Mouse (Mus musculus): ENCODE data around the gene Rpusd3. TPM values are rescaled to one million over a fixed set of nuclear protein-coding genes. Genes with fewer than 3 reads are reported as not detected.

Gene Rpusd3
- polyA plus RNA-seq, 2 experiments: 8.6 to 12.8 TPM

DNA sequence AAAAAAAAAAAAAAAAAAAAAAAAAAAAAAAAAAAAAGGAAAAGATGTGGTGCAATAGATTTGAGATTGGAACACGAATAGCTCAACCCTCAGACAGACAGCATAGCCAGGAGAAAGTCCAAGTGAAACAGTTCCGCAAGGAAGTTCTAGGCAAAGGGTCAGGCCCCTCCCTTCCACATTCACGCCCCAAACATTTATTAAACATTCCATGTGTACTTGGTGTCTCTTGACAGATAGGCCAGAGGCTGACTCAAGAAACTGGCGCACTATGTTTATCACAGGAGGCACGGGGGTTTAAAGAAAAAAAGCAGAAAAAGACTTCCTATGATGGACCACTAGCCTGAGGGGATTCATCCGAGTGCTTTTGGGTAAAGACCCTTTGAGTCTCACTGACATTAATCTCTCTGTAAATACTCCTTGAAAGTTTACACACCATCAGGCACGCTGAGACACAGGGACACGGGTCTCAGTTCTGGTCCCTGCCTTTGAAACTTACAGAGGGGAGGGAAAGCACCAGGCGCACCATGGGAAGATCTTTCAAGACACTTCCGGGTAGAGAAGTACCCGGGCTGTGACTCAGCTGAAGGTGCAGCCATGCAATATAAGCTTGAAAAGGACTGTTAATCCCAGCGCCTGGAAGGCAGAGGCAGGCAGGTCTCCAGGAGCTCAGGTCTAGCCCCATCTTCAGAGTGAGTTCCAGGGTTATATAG lies 19.7 kb upstream of the Rpusd3 start:
- no peak for ATAC-seq (ENCODE audit: insufficient read depth)
- Histone ChIP-seq H3K4me3 (ENCODE audit: insufficient read depth in 1 of 2, low read depth in 2 of 2, low read length in 2 of 2) (no peak overlapping the region), H3K4me2 (ENCODE audit: low read depth) (no peak overlapping the region), H3K9me3 (ENCODE audit: control insufficient read depth, low read length) (no peaks in the 10 kb centered on the region), H3K36me3 (replicated peaks; ENCODE audit: control insufficient read depth, insufficient read depth, low read depth) (no peaks in the 10 kb centered on the region), H3K27me3 (ENCODE audit: control insufficient read depth, insufficient read depth, low read length) (no peaks in the 10 kb centered on the region), H3K4me1 (replicated peaks; ENCODE audit: control insufficient read depth in 2 of 2, insufficient read depth in 2 of 2, low read length in 1 of 2) (peaks cover 6 to 9% of the 10 kb centered on the region in 2 experiments), H3K27ac (no peak overlapping the region), H3K9ac (replicated peaks) (no peak overlapping the region)
- WGBS (ENCODE audit: insufficient replicate concordance): 38% methylated on average over 12 of the region's 12 CpGs
- no peak for TF ChIP-seq CTCF (IDR thresholded peaks at IDR 0.05; ENCODE audit: low read depth)
- TF ChIP-seq EP300 (IDR thresholded peaks at IDR 0.05; ENCODE audit: low read depth): no peak
- no peak for DNase-seq (ENCODE audit: low read depth in 3 of 3, low spot score in 3 of 3)

DNA sequence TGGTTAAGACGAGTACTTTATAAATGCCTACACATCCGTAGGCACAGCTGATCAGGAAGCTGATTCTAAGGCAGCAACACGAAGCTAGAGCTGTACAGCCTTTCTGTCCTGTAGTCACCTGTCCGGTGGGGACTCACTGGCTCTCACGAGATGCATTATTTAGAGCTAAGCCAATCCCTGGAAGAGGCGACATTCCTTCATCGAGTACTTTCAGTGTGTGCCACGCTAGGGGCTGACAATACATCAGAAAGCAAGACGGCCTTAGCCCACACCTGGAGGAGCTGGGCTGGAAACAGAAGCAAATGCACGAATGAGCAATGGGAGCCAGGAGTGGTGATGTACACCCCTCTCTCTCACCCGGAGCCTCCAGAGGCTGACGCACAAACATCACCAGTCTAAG lies 18.0 kb upstream of the Rpusd3 start:
- Histone ChIP-seq H3K27ac (no peak overlapping the region), H3K9me3 (ENCODE audit: control insufficient read depth, low read length) (no peaks in the 10 kb centered on the region), H3K27me3 (ENCODE audit: control insufficient read depth, insufficient read depth, low read length) (no peaks in the 10 kb centered on the region), H3K4me1 (replicated peaks; ENCODE audit: control insufficient read depth in 2 of 2, insufficient read depth in 2 of 2, low read length in 1 of 2) (0 out of 4 replicates have a peak, but pooled peaks cover 0 to 3% of the 10 kb centered on the region in 2 experiments), H3K4me3 (ENCODE audit: insufficient read depth in 1 of 2, low read depth in 2 of 2, low read length in 2 of 2) (no peak overlapping the region), H3K36me3 (replicated peaks; ENCODE audit: control insufficient read depth, insufficient read depth, low read depth) (no peaks in the 10 kb centered on the region), H3K4me2 (ENCODE audit: low read depth) (no peak overlapping the region), H3K9ac (replicated peaks) (no peak overlapping the region)
- ATAC-seq (ENCODE audit: insufficient read depth): no peak
- DNase-seq (ENCODE audit: low read depth in 3 of 3, low spot score in 3 of 3): no peak
- 59% methylated on average over 12 of the region's 12 CpGs for whole genome bisulfite sequencing (ENCODE audit: insufficient replicate concordance)
- no peak for TF ChIP-seq EP300 (IDR thresholded peaks at IDR 0.05; ENCODE audit: low read depth)
- no peak for TF ChIP-seq CTCF (IDR thresholded peaks at IDR 0.05; ENCODE audit: low read depth)

DNA sequence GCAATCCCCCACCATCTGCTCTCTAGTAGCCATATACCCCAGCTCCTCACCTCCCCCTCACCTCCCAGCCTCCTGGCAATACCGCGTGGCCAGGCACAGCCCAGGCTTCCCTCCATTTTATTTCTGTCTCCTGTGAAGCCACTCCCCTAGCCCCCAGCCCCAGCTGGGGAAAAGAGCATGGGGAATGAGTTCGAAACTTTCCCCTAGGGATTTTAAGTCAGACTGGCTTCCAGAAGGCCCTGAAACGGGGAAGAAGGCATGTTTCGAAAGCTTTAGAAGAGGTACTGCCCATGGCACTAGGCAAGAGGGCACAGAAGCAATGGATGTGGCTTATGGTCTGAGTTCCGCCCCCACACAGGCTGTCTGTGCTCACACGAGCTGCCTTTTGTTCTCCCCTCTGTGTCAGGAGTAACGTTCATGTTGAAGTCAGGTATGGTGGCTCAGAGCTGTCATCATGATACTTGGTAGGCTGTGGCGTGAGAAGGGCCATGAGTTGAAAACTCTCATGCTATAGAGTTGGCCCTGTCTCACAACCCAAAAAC lies 16.6 kb upstream of the Rpusd3 start, which contains the start of gene Cidec:
TSS of gene Cidec (minus strand) at position 97 of the 542 bp plus-strand sequence.
- Histone ChIP-seq H3K27me3 (ENCODE audit: control insufficient read depth, insufficient read depth, low read length) (no peaks in the 10 kb centered on the region), H3K4me2 (ENCODE audit: low read depth) (no peak within 1 kb of the TSS), H3K36me3 (replicated peaks; ENCODE audit: control insufficient read depth, insufficient read depth, low read depth) (no peaks in the 10 kb centered on the region), H3K4me1 (replicated peaks; ENCODE audit: control insufficient read depth in 2 of 2, insufficient read depth in 2 of 2, low read length in 1 of 2) (no peaks in the 10 kb centered on the region), H3K9me3 (ENCODE audit: control insufficient read depth, low read length) (no peaks in the 10 kb centered on the region), H3K4me3 (ENCODE audit: insufficient read depth in 1 of 2, low read depth in 2 of 2, low read length in 2 of 2) (no peak within 1 kb of the TSS), H3K9ac (replicated peaks) (no peak within 1 kb of the TSS), H3K27ac (no peak within 1 kb of the TSS)
- 57% methylated on average over 9 of the region's 9 CpGs for WGBS (ENCODE audit: insufficient replicate concordance)
- DNase-seq (ENCODE audit: low read depth in 3 of 3, low spot score in 3 of 3): no peak
- TF ChIP-seq EP300 (IDR thresholded peaks at IDR 0.05; ENCODE audit: low read depth) (no peak), CTCF (IDR thresholded peaks at IDR 0.05; ENCODE audit: low read depth) (no peak)
- no peak for ATAC-seq (ENCODE audit: insufficient read depth)

DNA sequence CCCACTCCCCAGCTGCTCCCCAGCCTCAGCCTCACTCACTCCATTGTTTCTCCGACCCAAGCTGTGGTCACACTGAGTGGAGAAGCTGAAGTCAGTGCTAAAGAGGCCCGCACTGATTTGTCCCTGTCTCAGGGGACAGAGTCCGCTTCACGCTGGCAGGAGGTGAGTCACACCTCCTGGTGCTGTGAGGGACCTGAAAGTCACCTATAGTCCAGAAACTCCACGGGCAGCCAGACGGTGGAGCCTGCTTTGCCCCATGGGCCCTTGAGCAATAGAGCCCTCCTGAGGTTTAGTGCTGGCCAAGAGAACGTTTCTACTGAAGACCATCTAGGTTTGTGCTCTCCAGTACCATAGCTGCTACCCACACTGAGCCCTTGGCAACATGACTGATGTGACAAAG lies 15.6 kb upstream of the Rpusd3 start:
- DNase-seq (ENCODE audit: low read depth in 3 of 3, low spot score in 3 of 3): no peak
- Histone ChIP-seq H3K27me3 (ENCODE audit: control insufficient read depth, insufficient read depth, low read length) (no peaks in the 10 kb centered on the region), H3K4me2 (ENCODE audit: low read depth) (no peak overlapping the region)

DNA sequence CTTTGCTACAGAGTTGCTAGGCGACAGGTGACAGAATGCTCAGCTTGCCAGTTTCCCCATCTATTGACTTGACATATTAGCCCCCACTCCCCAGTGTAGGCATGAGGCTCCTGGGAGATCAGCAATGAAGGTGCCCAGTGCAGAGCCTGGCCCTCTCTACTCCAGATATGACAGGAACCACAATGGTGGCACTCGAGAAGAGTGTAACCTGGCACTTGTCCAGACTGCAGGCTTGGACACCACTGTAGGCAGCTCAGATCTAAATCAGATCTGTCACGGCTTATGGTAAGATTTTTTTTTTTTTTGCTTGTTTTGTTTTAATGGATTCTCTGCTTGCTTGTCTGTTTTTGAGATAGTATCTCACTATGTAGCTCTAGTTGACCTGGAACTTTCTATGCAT lies 14.5 kb upstream of the Rpusd3 start:
- DNase-seq (ENCODE audit: low read depth in 3 of 3, low spot score in 3 of 3) (no peak), ATAC-seq (ENCODE audit: insufficient read depth) (no peak)
- WGBS (ENCODE audit: insufficient replicate concordance): 64% methylated on average over 3 of the region's 3 CpGs
- H3K4me2 ChIP-seq (ENCODE audit: low read depth): no peak overlapping the region
- TF ChIP-seq EP300 (IDR thresholded peaks at IDR 0.05; ENCODE audit: low read depth) (no peak), CTCF (IDR thresholded peaks at IDR 0.05; ENCODE audit: low read depth) (no peak)
- no peaks in the 10 kb centered on the region for H3K4me1 ChIP-seq (replicated peaks; ENCODE audit: control insufficient read depth in 2 of 2, insufficient read depth in 2 of 2, low read length in 1 of 2)
- no peak overlapping the region for H3K4me3 ChIP-seq (ENCODE audit: insufficient read depth in 1 of 2, low read depth in 2 of 2, low read length in 2 of 2)
- no peak overlapping the region for H3K27ac ChIP-seq
- no peaks in the 10 kb centered on the region for H3K27me3 ChIP-seq (ENCODE audit: control insufficient read depth, insufficient read depth, low read length)
- H3K9ac ChIP-seq (replicated peaks): no peak overlapping the region
- no peaks in the 10 kb centered on the region for H3K36me3 ChIP-seq (replicated peaks; ENCODE audit: control insufficient read depth, insufficient read depth, low read depth)
- no peaks in the 10 kb centered on the region for H3K9me3 ChIP-seq (ENCODE audit: control insufficient read depth, low read length)

More for the DNA sequence above, 15.6 kb upstream of the Rpusd3 start:
- WGBS (ENCODE audit: insufficient replicate concordance): 52% methylated on average over 7 of the region's 7 CpGs
- H3K9me3 ChIP-seq (ENCODE audit: control insufficient read depth, low read length): no peaks in the 10 kb centered on the region
- TF ChIP-seq EP300 (IDR thresholded peaks at IDR 0.05; ENCODE audit: low read depth) (no peak), CTCF (IDR thresholded peaks at IDR 0.05; ENCODE audit: low read depth) (no peak)
- no peak overlapping the region for H3K9ac ChIP-seq (replicated peaks)
- no peak overlapping the region for H3K27ac ChIP-seq
- no peak for ATAC-seq (ENCODE audit: insufficient read depth)
- H3K4me1 ChIP-seq (replicated peaks; ENCODE audit: control insufficient read depth in 2 of 2, insufficient read depth in 2 of 2, low read length in 1 of 2): no peaks in the 10 kb centered on the region
- H3K4me3 ChIP-seq (ENCODE audit: insufficient read depth in 1 of 2, low read depth in 2 of 2, low read length in 2 of 2): no peak overlapping the region
- no peaks in the 10 kb centered on the region for H3K36me3 ChIP-seq (replicated peaks; ENCODE audit: control insufficient read depth, insufficient read depth, low read depth)

Data from liver, embryonic 14.5 days (tissue).